Mouse (Mus musculus) stomach, embryonic 14.5 days (tissue): ENCODE measurements around the gene Zfp697. TPM values are rescaled to one million over a fixed set of nuclear protein-coding genes. Genes with fewer than 3 reads are reported as not detected.
"Not testable (repeated sequence)": the region's sequence is repeated elsewhere in the genome, so short reads cannot be mapped to it uniquely, and the experiment has no call there.

Experiments
- ATAC-seq: fragments of 200-750 bp; cut with Nextera tagmentation; 2 replicates; pipeline ENCODE4 v1.8.0; 2017; ENCODE audit warnings: low read depth, moderate TSS enrichment; ENCODE audit not compliant: insufficient number of reproducible peaks, insufficient read depth, low FRiP score
- H3K27ac ChIP-seq: fragments of 300-500 bp; sonication (generic); 2 replicates; pipeline ENCODE4 v1.5.1; 2014; ENCODE audit warnings: mild to moderate bottlenecking, low read length, moderate library complexity, mixed read lengths
- H3K27me3 ChIP-seq: fragments of 300-500 bp; sonication (generic); 2 replicates; pipeline ENCODE4 v1.6.1; 2014; ENCODE audit warnings: low read length, control low read depth, mixed read lengths; ENCODE audit not compliant: control insufficient read depth, insufficient read depth
- H3K36me3 ChIP-seq: fragments of 300-500 bp; sonication (generic); 2 replicates; pipeline ENCODE4 v1.6.1; 2014; ENCODE audit warnings: mild to moderate bottlenecking, control low read depth, low read length, moderate library complexity, mixed read lengths; ENCODE audit not compliant: control insufficient read depth, insufficient read depth
- H3K4me1 ChIP-seq: fragments of 300-500 bp; sonication (generic); 2 replicates; pipeline ENCODE4 v1.6.1; 2014; ENCODE audit warnings: low read length, control low read depth, mixed read lengths; ENCODE audit not compliant: control insufficient read depth, insufficient read depth
- H3K4me2 ChIP-seq: fragments of 300-500 bp; sonication (generic); replicated peaks from 2 replicates; pipeline ENCODE4 v1.6.1; 2014; ENCODE audit warnings: low read depth, low read length, control low read depth
- H3K4me3 ChIP-seq: fragments of 300-500 bp; sonication (generic); 2 replicates; pipeline ENCODE4 v1.5.1; 2014; ENCODE audit warnings: low read depth, low read length, control low read depth
- H3K9ac ChIP-seq: fragments of 300-500 bp; sonication (generic); replicated peaks from 2 replicates; pipeline ENCODE4 v1.6.1; 2014; ENCODE audit warnings: low read depth, mild to moderate bottlenecking, control low read depth, low read length, moderate library complexity, mixed read lengths
- H3K9me3 ChIP-seq: fragments of 300-500 bp; sonication (generic); 2 replicates; pipeline ENCODE4 v1.6.1; 2016; ENCODE audit warnings: low read depth, low read length, control low read depth; ENCODE audit not compliant: control insufficient read depth
- WGBS: fragments of 180-500 bp; shearing (Covaris S2); extraction: QIAGEN DNeasy Blood & Tissue Kit; methylation state at CpG from one replicate; pipeline ENCODE4 v1.1.7; 2014; 5-methylcytosine and 5-hydroxymethylcytosine counted together
- polyA plus RNA-seq: library from polyadenylated mRNA; unstranded; fragments of >200 nt; fragmentation: Nextera tagmentation; extraction: Ambion mirVana; gene quantifications from 2 replicates; pipeline ENCODE4 v1.2.1, GENCODE M21; 2014

Gene Zfp697
- polyA plus RNA-seq: 9.2 and 10.1 TPM in 2 replicates

DNA sequence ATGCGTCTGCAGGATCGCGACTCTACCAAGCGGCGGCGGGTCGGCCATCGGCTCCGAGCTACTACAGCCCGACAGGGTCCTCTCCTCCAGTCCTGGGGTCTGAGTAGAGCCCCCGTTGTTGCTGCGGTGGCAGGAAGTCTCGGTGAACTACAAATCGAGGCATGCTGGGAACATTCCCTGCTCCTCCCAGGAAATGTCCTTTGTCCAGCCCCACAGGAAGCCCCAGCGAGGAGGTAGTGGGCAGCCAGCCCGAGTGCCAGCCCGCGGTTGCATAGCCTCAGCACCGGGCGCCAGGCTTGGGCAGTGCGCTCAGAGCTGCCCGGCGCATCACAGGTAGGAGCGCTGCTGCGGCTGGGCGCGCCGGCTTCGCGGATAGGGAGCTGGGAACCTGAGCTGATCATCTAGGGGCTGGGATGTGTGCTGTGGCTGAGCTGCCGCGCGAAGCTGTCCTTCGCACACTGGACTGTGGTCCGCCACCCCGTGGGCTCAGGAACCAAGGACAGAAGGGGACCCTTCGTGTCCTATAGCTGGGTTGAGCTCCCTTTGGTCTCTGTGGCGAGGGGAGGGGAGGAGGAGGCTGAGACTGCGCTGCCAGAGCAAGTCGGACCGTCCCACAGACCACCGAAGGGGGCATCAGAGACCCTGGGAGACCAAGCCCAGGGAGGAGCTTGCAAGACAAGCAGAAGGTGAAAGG, at the start of gene Zfp697:
Zfp697 (plus strand) TSS at position 216 of the 694 bp plus-strand sequence.
- ATAC-seq: peak; percentile 85
- WGBS: under 1% methylated on average over 42 of the region's 42 CpGs
- Histone ChIP-seq H3K9me3 (no peaks in the 10 kb centered on the region), H3K4me3 (peak within 1 kb of the TSS; percentile 90), H3K36me3 (no peaks in the 10 kb centered on the region), H3K4me1 (peaks cover 9% of the 10 kb centered on the region; the same call in 1 of the 2 replicates), H3K4me2 (peak within 1 kb of the TSS; percentile 91), H3K27me3 (no peaks in the 10 kb centered on the region), H3K9ac (peak within 1 kb of the TSS; percentile 71), H3K27ac (peak within 1 kb of the TSS; percentile 44; the same call in 1 of the 2 replicates)

DNA sequence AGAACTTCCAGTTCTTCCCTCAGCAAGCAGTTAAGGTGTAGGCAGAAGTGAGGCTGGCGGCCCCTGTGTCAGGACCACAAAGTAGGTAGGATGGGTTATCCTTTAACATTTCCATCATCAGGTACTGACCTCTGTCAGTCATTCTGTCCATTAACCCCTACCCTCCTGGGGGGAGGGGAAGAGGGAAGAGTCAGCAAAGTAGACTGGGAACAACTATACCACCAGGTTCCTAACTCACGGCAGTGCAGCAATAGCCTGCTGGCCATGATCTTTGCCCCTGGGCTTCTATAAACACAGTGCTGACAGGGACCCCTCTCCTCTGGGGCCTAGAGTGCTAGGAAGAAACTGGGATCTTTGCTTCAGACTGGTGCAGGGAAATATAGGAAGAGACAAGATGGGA, 48.3 kb upstream of the Zfp697 start:
- peaks cover 12% of the 10 kb centered on the region; the same call in 1 of the 2 replicates for H3K4me1 ChIP-seq
- peaks cover 4% of the 10 kb centered on the region; the same call in 1 of the 2 replicates for H3K36me3 ChIP-seq
- H3K4me3 ChIP-seq: no peak overlapping the region
- H3K9ac ChIP-seq: no peak overlapping the region
- 70% methylated on average over 2 of the region's 2 CpGs for WGBS
- no peak overlapping the region for H3K27ac ChIP-seq
- no peaks in the 10 kb centered on the region for H3K9me3 ChIP-seq
- no peaks in the 10 kb centered on the region for H3K27me3 ChIP-seq
- H3K4me2 ChIP-seq: no peak overlapping the region
- no peak for ATAC-seq

DNA sequence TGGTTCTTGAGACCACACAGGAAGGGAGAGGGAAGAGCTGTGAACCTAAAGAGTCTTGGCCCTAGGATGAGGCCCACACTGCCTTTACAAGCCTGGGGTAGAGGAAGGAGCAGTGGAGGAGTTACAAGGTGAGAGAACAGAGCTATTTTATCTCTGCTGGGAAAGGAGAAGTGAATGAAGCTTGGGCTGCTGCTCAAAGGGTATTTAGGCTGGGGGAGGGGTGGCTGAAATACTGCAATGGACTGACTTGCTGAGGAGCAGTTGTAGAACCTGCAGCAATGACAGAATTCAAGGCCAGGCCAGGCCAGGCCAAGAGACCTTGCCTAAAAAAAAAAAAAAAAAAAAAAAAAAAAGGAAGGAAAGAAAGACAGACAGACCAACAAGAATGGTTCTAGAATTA, 46.9 kb upstream of the Zfp697 start:
- Histone ChIP-seq H3K9me3 (no peaks in the 10 kb centered on the region), H3K36me3 (peaks cover 4% of the 10 kb centered on the region; the same call in 1 of the 2 replicates), H3K27me3 (no peaks in the 10 kb centered on the region), H3K4me2 (no peak overlapping the region), H3K27ac (no peak overlapping the region), H3K4me1 (peaks cover 12% of the 10 kb centered on the region; the same call in 1 of the 2 replicates), H3K9ac (no peak overlapping the region), H3K4me3 (no peak overlapping the region)
- ATAC-seq: no peak

DNA sequence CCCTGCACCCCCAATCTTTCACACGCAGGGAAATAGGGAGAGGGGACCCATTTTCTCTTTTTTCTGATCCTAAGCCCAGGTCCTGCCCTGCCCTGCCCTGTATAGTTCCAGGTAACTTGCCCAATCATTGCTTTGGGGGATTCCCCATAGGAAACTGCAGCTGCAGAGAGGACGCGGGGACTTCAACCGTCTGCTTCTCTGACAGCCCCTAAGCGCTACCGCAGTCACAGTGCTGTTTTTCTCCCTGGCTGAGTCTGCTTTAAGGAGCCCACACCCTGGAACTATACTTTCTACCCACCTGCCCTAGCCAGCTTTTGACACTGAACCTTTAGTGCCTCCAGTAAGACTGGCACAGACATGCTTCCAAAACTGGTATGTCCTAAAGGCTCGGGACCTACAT, 46.4 kb upstream of the Zfp697 start:
- no peaks in the 10 kb centered on the region for H3K27me3 ChIP-seq
- no peak overlapping the region for H3K4me3 ChIP-seq
- no peak overlapping the region for H3K4me2 ChIP-seq
- WGBS: 80% methylated on average over 7 of the region's 7 CpGs
- ATAC-seq: no peak
- no peaks in the 10 kb centered on the region for H3K9me3 ChIP-seq
- no peak overlapping the region for H3K27ac ChIP-seq
- peaks cover 12% of the 10 kb centered on the region; the same call in 1 of the 2 replicates for H3K4me1 ChIP-seq
- H3K36me3 ChIP-seq: peaks cover 4% of the 10 kb centered on the region; the same call in 1 of the 2 replicates
- H3K9ac ChIP-seq: no peak overlapping the region

DNA sequence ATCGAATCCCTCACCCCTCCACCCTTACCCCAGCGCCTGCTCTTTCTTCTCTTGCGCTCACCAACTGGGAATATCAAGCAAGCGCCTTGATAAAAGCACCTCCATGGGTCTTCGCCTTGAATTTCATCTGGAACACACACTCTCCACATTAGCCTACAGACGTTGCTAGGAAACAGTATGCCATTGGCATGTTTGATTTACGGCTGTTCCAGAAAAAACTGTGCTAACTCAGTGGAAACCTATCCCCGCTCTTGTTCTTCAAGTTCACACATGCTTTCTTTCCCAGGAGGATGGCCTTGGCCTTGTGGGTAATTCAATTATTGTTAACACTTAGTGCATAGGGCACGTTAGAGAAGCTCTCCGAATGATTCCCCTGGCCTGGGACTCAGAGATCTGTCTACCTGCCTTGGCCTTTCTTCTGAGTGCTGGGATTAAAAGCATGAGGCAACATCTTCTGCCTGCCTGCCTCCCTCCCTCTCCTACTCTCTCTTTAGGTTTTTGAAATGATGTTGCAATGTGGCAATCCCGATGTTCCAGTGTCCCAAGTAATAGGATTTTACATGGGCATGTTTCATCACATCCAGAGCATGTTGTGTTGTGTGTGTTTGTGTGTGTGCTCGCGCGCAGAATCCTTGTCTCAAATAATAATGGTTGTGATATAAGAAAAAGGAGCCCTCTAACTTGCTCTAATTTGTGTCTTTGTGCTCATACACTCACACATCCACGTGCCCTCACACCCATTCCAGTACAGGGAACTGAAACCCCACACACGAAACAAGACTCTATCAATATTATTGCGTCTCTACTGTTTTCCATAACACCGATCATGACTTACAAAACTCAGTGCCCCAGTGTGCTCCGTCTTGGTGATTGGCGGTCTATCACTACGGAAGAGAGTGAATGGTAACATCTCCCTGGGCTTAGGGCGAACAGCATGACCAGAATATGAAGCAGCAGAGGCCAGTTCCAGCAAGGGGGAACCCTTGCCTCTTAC, 45.3 kb upstream of the Zfp697 start:
- Histone ChIP-seq H3K4me1 (peaks cover 12% of the 10 kb centered on the region; the same call in 1 of the 2 replicates), H3K9ac (no peak overlapping the region), H3K4me2 (0 out of 2 replicates have a peak overlapping the region, but pooled peaks have one; percentile 92), H3K36me3 (0 out of 2 replicates have a peak, but pooled peaks cover 4% of the 10 kb centered on the region), H3K27ac (no peak overlapping the region), H3K27me3 (no peaks in the 10 kb centered on the region), H3K9me3 (no peaks in the 10 kb centered on the region), H3K4me3 (no peak overlapping the region)
- 76% methylated on average over 22 of the region's 22 CpGs for WGBS
- ATAC-seq: no peak

DNA sequence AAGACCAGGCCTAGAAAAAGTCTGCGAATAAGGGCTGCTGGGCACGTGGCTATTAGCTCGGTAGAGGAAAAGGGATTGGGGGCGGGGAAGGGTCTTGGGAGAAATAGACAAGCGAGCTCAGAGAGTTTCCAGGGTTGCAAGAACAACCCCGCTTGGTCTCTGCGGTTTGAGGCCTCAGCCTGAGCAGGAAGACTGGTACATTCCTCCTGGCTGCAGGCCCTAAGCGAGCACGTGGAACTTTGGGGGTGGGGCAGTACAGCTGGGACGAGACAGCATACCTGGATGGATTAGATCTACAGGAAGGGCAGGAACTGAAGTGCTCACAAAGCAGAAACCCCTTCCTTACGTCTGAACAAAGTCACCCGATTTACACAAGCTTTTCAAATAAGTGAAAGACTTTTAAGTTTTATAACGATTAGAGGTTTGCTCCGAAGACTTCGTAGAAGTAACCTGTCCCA, 43.6 kb upstream of the Zfp697 start:
- Histone ChIP-seq H3K4me3 (peak overlapping the region; percentile 63), H3K9me3 (no peaks in the 10 kb centered on the region), H3K27ac (peak overlapping the region; percentile 81), H3K36me3 (no peaks in the 10 kb centered on the region), H3K9ac (peak overlapping the region; percentile 48), H3K4me1 (peaks cover 12% of the 10 kb centered on the region; the same call in 1 of the 2 replicates), H3K27me3 (no peaks in the 10 kb centered on the region), H3K4me2 (peak overlapping the region; percentile 92)
- ATAC-seq: peak; percentile 68
- WGBS: 7% methylated on average over 15 of the region's 15 CpGs

DNA sequence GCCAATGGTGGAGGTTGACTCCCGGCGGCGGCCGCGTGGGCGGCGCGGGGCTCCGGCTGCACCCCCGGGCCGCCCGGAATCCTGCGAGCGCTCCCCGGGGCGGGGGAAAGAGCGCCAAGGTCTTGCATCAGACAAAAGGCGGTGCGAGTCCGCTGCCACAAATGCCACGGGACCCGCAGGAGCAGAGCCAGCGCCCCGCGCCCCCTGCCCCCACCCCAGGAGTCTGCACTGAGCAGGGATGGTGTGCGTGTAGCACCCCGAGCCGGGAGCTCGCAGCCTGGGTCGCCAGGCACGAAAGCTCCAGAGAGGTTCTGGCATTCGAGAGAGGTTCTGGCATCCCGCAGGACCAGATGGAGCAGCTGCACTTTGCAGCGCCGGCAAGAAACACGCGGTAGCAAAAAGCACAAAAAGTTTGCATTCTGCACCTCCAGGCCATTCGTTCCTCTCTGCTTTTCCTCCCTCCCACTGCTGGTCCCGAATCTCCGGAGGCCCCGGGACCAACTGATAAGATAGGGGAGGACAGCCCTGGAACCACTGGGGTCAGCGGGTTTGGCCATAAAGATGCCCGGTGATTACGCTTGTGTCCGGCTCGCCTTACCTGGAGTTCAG, 43.1 kb upstream of the Zfp697 start:
- H3K27ac ChIP-seq: peak overlapping the region; percentile 81
- WGBS: under 1% methylated on average over 46 of the region's 46 CpGs

DNA sequence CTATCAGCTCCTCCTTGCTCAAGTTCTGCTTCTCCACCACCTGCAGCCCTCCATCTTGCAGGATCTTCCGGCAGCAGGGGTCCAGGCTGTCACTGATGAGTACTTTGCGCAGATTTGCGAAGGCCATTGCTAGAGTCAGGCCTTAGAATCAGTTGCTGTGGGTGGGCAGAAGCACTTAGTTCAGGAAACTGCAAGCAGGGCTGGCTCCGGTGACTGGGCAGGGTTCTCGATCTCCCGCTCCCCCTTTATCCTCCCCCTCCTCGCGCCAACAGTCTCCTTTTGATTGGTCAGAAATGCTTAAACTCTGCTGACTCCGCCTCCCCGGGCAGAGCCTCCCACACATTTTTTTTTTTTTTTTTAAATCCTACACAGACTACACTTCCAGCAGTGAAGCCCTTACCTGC, 42.6 kb upstream of the Zfp697 start, which contains the start of gene Phgdh:
Phgdh (minus strand) TSS at position 285 of the 404 bp plus-strand sequence.
- H3K27me3 ChIP-seq, H3K36me3 ChIP-seq, H3K9me3 ChIP-seq: not testable (repeated sequence)
- ATAC-seq: peak; percentile 73
- 2% methylated on average over 10 of the region's 10 CpGs for WGBS
- Histone ChIP-seq H3K9ac (peak within 1 kb of the TSS; percentile 48), H3K4me1 (peaks cover 12% of the 10 kb centered on the region; the same call in 1 of the 2 replicates), H3K4me3 (peak within 1 kb of the TSS; percentile 63), H3K27ac (peak within 1 kb of the TSS; percentile 81), H3K4me2 (peak within 1 kb of the TSS; percentile 92)

More for the DNA sequence above, 43.1 kb upstream of the Zfp697 start:
- peaks cover 12% of the 10 kb centered on the region; the same call in 1 of the 2 replicates for H3K4me1 ChIP-seq
- no peaks in the 10 kb centered on the region for H3K36me3 ChIP-seq
- H3K4me2 ChIP-seq: peak overlapping the region; percentile 92
- H3K27me3 ChIP-seq: no peaks in the 10 kb centered on the region
- H3K4me3 ChIP-seq: peak overlapping the region; percentile 63
- no peaks in the 10 kb centered on the region for H3K9me3 ChIP-seq
- H3K9ac ChIP-seq: peak overlapping the region; percentile 48
- peak; percentile 30; the same call in 1 of the 2 replicates for ATAC-seq
